Mouse (Mus musculus) heart, embryonic 16.5 days (tissue): Measurements from ENCODE around the gene Tenm1. TPM values are rescaled to one million over a fixed set of nuclear protein-coding genes. Genes with fewer than 3 reads are reported as not detected.

ENCODE experiments used
- ATAC-seq: fragments of 200-750 bp; cut with Nextera tagmentation; replicated peaks from 2 replicates; pipeline ENCODE4 v1.8.0; 2017; ENCODE audit warnings: moderate number of reproducible peaks; ENCODE audit not compliant: insufficient read depth, low FRiP score; ENCODE audit errors: extremely low read depth
- H3K27ac ChIP-seq: fragments of 300-500 bp; sonication (generic); 2 replicates; pipeline ENCODE4 v1.5.1; 2014; ENCODE audit warnings: mild to moderate bottlenecking, low read length, control low read depth, moderate library complexity
- H3K27me3 ChIP-seq: fragments of 300-500 bp; sonication (generic); 2 replicates; pipeline ENCODE4 v1.6.1; 2014; ENCODE audit warnings: low read length, mixed read lengths; ENCODE audit not compliant: control insufficient read depth, insufficient read depth
- H3K36me3 ChIP-seq: fragments of 300-500 bp; sonication (generic); 2 replicates; pipeline ENCODE4 v1.6.1; 2014; ENCODE audit not compliant: control insufficient read depth, insufficient read depth
- H3K4me1 ChIP-seq: fragments of 300-500 bp; sonication (generic); 2 replicates; pipeline ENCODE4 v1.6.1; 2014; ENCODE audit warnings: low read length, mixed read lengths; ENCODE audit not compliant: control insufficient read depth, insufficient read depth
- H3K4me2 ChIP-seq: fragments of 300-500 bp; sonication (generic); 2 replicates; pipeline ENCODE4 v1.6.1; 2014; ENCODE audit warnings: low read depth, mild to moderate bottlenecking, control low read depth, low read length
- H3K4me3 ChIP-seq: fragments of 300-500 bp; sonication (generic); 2 replicates; pipeline ENCODE4 v1.5.1; 2014; ENCODE audit warnings: mild to moderate bottlenecking, control low read depth, low read length
- H3K9ac ChIP-seq: fragments of 300-500 bp; sonication (generic); 2 replicates; pipeline ENCODE4 v1.6.1; 2014; ENCODE audit warnings: low read length, control low read depth
- H3K9me3 ChIP-seq: fragments of 300-500 bp; sonication (generic); replicated peaks from 2 replicates; pipeline ENCODE4 v1.6.1; 2016; ENCODE audit warnings: low read length; ENCODE audit not compliant: control insufficient read depth
- WGBS: fragments of 180-500 bp; shearing (Covaris S2); extraction: QIAGEN DNeasy Blood & Tissue Kit; methylation state at CpG from one replicate; pipeline ENCODE4 v1.1.7; 2014; 5-methylcytosine and 5-hydroxymethylcytosine counted together
- polyA plus RNA-seq: library from polyadenylated mRNA; unstranded; fragments of >200 nt; fragmentation: Nextera tagmentation; extraction: Ambion mirVana; gene quantifications from 2 replicates; pipeline ENCODE4 v1.2.1, GENCODE M21; 2015

Gene Tenm1
- polyA plus RNA-seq, 1 experiment from 2014 or later, result 0.03 TPM

DNA sequence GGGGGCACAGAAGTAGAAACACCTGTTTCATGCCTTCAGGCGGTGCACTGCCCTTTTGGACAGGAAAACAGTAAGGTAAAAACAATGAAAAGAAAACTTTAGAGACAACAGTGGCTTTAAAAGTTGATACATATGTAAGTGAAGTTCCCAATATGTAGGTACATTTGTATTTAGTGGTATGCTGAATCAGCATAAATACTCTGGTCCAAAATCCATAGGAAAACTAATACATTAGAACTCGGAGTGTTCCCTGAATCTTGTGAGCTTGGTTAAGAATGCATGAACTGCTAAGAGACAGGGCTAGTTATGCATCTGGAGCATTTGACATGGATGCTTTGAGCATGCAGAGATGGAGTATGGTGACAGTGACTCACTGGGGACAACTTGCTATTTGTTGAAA lies 906.1 kb downstream of the Tenm1 start:
- ATAC-seq, result no peak
- WGBS, result 84% methylated on average over 2 of the region's 2 CpGs
- H3K4me2 ChIP-seq, result no peak overlapping the region
- no peaks in the 10 kb centered on the region for H3K36me3 ChIP-seq
- H3K27me3 ChIP-seq, result no peaks in the 10 kb centered on the region
- H3K9me3 ChIP-seq, result no peaks in the 10 kb centered on the region
- H3K4me3 ChIP-seq, result no peak overlapping the region
- 0 out of 2 replicates have a peak, but pooled peaks cover 3% of the 10 kb centered on the region for H3K4me1 ChIP-seq
- no peak overlapping the region for H3K27ac ChIP-seq
- H3K9ac ChIP-seq, result no peak overlapping the region

DNA sequence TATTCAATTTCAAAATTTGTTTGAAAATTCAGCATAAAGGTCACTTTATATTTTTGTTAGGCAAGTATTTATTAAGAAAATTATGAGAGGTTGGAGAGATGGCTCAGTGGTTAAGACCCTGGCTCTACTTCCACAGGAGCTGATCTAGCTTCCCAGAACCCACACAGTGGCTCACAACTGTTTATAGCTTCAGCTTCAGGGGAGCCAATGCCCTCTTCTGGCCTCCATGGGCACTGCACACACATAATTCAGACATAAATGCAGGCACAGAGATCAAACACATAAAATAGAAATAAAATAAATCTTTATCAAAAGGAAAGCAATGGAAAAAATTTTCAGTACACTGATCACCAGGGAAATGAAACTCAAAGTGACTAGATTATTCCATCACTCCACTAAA lies 916.4 kb downstream of the Tenm1 start:
- Histone ChIP-seq H3K9ac (no peak overlapping the region), H3K4me3 (no peak overlapping the region), H3K36me3 (no peaks in the 10 kb centered on the region), H3K4me1 (no peaks in the 10 kb centered on the region), H3K4me2 (no peak overlapping the region), H3K27me3 (no peaks in the 10 kb centered on the region), H3K9me3 (no peaks in the 10 kb centered on the region), H3K27ac (no peak overlapping the region)
- no peak for ATAC-seq

DNA sequence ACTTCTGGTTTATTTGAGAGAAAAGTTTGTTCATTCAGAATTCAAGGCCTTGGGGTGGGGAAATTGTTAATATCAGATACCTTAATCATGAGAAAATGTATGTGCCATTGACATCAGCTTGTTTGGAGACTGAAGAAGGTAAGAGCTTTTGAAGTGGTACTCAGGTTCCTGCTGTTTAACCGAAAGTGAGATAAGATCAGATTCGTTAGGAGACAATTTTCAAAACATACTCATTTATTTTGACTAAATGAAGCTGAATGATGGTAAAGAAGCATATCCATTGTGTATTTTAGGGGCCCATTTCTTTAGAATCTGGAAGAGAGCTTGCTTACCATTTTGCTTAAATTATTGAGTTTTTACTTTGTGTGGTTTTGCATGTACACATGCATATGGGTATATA lies 917.8 kb downstream of the Tenm1 start:
- H3K36me3 ChIP-seq, result no peaks in the 10 kb centered on the region
- WGBS, result 59% methylated on average over 2 of the region's 2 CpGs
- H3K9me3 ChIP-seq, result no peaks in the 10 kb centered on the region
- no peak for ATAC-seq
- no peak overlapping the region for H3K4me2 ChIP-seq
- H3K27ac ChIP-seq, result no peak overlapping the region
- H3K4me3 ChIP-seq, result no peak overlapping the region
- no peaks in the 10 kb centered on the region for H3K4me1 ChIP-seq
- H3K9ac ChIP-seq, result no peak overlapping the region
- no peaks in the 10 kb centered on the region for H3K27me3 ChIP-seq

DNA sequence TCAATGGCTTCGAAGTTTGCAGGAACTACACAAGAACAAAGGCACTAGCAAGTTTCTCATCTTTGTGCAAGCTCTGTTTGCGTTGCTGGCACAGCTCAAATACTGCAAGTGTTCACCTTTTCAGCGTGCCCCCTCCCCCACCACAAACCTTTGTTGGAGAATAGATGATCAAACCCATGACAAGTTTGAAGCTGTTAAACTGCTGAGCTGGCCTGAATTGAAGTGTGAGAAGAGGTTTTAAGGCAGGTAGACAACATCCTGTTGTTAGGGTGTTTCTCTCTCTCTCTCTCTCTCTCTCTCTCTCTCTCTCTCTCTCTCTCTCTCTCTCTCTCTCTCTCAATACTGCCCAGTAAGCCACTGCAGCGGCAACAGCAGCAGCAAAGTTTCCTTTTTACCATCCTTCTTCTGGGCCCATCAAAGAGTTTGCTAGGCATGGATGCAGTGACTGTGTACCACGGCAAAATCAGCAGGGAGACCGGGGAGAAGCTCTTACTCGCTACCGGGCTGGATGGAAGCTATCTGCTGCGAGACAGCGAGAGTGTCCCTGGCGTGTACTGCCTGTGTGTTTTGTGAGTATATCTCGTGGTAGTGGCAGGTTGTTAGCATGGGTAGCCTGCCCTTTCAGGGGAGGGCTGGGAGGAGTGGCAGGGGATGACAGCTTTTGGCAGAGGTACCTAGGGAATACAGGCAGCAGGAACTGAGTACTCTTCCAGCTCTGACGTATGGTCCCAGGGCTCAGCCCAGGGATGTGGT lies 926.5 kb downstream of the Tenm1 start, which contains the start of gene Sh2d1a:
Gene Sh2d1a, plus strand, starts transcription at position 163 of the 753 bp plus-strand sequence.
- no peaks in the 10 kb centered on the region for H3K27me3 ChIP-seq
- H3K27ac ChIP-seq, result no peak within 1 kb of the TSS; the same call in 1 of the 2 replicates
- no peak within 1 kb of the TSS for H3K4me2 ChIP-seq
- H3K4me3 ChIP-seq, result peak within 1 kb of the TSS; percentile 4; the same call in 1 of the 2 replicates
- H3K9ac ChIP-seq, result no peak within 1 kb of the TSS; the same call in 1 of the 2 replicates
- no peaks in the 10 kb centered on the region for H3K4me1 ChIP-seq
- 77% methylated on average over 13 of the region's 13 CpGs for WGBS
- no peaks in the 10 kb centered on the region for H3K36me3 ChIP-seq
- no peak for ATAC-seq
- H3K9me3 ChIP-seq, result no peaks in the 10 kb centered on the region

DNA sequence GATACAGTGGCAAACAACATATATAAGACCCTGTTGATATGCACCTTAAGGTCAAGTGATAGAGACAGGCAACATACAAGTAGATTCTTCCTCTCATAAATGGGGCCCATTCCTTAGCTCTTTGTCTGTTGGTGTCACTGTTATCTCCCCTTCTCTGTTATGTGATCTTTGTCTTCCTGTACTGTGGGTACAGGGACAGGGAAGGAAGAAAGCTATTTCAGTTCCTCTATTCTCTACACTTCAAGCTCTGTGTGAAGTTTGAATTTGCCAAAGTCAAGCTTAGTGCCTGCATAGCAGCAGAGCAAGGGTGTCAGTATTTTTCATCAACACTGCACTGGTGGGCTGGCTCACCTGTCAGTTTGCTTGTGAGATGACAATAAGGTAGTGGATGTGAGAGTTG lies 928.4 kb downstream of the Tenm1 start:
- no peak for ATAC-seq
- H3K27me3 ChIP-seq, result no peaks in the 10 kb centered on the region
- no peaks in the 10 kb centered on the region for H3K9me3 ChIP-seq
- no peaks in the 10 kb centered on the region for H3K4me1 ChIP-seq
- H3K4me2 ChIP-seq, result no peak overlapping the region
- H3K27ac ChIP-seq, result no peak overlapping the region
- H3K36me3 ChIP-seq, result no peaks in the 10 kb centered on the region
- H3K9ac ChIP-seq, result no peak overlapping the region
- no peak overlapping the region for H3K4me3 ChIP-seq

DNA sequence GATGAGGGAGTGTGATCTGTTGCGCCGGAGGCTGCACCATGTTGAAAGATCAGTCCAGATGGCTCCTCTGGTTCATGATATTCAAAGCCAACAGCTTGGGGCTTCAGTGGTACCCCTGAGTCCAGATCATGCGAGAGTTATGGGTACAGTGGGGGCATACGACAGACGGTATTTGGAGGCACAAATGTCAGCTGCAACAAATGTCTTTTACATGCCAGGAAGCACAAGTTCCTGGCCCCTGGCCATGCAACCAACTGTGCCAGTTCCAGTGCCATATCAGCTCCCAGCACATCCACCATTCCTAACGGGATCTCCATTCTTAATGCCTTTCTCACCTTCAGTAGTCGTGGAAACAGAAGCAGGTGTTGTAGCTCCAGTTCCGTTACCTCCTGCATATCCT lies 938.6 kb downstream of the Tenm1 start:
- ATAC-seq, result no peak
- 89% methylated on average over 8 of the region's 8 CpGs for WGBS
- H3K27me3 ChIP-seq, result no peaks in the 10 kb centered on the region
- H3K4me3 ChIP-seq, result no peak overlapping the region
- H3K36me3 ChIP-seq, result no peaks in the 10 kb centered on the region
- H3K9me3 ChIP-seq, result no peaks in the 10 kb centered on the region
- H3K4me2 ChIP-seq, result no peak overlapping the region
- no peaks in the 10 kb centered on the region for H3K4me1 ChIP-seq
- H3K27ac ChIP-seq, result no peak overlapping the region
- no peak overlapping the region for H3K9ac ChIP-seq

DNA sequence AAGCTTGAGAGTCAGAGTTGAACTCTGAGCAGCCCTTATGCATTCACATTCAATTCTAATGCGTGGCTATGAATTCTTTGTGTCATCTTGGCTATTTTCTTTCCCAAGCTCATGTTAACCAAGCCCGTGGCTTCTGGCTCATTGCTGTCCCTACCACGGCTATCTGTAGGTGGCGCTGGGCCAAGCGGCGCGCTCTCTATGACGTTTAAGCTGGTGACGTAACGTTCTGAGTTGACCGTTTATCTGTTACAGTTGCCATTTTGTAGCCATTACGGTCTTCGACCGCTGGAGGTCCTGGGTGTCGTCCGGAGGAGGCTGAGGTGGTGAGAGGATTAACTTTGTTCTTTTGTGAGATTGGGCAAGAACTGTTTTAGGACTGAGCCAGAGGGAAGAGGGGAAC lies 939.5 kb downstream of the Tenm1 start, which contains the start of gene Tex13c2:
Gene Tex13c2, plus strand, starts transcription at position 246 of the 400 bp plus-strand sequence.
- no peaks in the 10 kb centered on the region for H3K4me1 ChIP-seq
- 86% methylated on average over 16 of the region's 16 CpGs for WGBS
- H3K9ac ChIP-seq, result no peak within 1 kb of the TSS
- H3K4me2 ChIP-seq, result no peak within 1 kb of the TSS
- H3K36me3 ChIP-seq, result no peaks in the 10 kb centered on the region
- H3K9me3 ChIP-seq, result no peaks in the 10 kb centered on the region
- H3K27ac ChIP-seq, result no peak within 1 kb of the TSS
- no peak for ATAC-seq
- no peaks in the 10 kb centered on the region for H3K27me3 ChIP-seq
- H3K4me3 ChIP-seq, result no peak within 1 kb of the TSS

Other genes starting within 250 kb of the Tenm1 start
- gene Tex13c1, start 162.0 kb upstream of the Tenm1 start, polyA plus RNA-seq, result not detected in 2 replicates